Mouse (Mus musculus): ENCODE results near the gene Racgap1.

Racgap1 gene

DNA sequence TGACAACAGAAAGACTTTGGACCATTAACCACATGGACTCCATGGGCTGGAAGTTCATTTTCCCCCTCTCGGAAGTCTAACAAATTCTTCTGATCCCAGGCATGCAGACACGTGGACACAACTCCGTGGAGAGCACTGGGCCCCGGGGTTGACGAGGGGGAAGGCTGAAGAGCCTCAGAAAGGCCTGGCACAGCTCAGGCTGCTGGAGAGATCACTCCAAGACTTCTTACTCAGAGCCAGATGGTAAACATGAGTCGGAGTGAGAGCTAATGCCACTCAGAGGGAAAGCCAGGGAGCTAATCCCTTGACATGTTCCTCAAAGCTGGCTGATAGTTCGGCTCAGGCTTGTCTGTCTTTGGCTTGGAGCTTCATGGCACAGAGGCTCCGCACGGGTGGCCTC lies 36.2 kb downstream of the Racgap1 start:
- peak; percentile 44 to 77 for DNase-seq

DNA sequence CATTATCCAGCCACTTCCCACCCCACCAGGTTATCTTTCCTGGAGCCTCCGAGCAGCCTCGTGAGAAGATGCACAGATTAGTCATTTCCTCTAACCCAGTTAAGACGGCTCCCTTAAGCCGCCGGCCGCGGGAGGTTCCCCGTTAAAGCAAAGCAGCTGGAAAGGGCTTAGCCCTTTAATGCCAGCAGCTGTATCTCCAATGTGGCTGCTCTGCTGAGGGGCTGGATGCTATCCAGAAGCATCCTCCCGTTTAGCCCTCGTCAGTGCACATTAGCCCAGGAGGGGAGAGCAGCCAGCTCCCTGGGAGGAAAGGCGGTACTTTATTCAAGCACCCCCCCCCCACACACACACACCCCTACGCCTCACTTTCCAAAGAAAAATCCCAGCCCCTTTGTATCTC lies 36.7 kb downstream of the Racgap1 start:
- peak; percentile 34 to 72 for DNase-seq

DNA sequence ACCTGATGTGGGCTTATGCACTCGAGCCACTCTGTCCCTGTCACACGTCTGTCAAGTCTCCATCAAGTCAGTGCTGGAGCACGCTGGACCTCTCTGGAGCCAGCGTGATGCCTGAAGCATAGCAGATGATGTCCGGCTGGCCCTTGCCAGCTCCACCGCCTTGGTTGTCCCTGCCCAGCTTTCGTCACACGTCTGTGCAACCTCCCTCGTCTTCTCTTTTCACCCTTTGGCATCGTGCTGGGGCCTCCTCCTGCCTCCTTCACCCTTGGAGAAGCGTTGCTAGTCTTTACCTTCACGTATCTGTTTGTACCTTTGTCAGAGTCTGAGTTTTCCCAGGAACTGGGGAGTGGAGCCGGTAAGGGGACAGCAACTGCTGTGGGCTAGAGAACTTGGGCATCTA lies 37.2 kb downstream of the Racgap1 start:
- DNase-seq: peak in 1 of 2 experiments; percentile 65

DNA sequence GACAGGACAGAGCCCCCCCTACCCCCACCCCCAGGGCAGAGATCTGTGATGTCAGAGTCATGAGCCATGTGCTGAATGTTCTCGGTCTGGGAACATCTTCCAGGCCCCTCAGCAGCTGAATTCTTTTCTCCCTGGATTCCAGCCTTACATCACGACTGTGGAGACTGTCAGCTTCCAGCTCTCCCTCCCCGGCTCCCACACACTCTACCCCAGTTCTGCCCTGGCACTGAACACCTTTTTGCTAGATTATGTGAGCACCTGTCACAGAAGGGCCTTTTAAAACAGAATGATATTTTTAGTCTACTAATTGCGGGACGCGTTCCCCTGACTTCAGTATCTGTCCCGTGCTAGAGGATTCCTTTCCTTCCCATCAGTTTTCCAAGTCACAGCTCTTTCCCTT lies 39.9 kb downstream of the Racgap1 start:
- no peak for DNase-seq

DNA sequence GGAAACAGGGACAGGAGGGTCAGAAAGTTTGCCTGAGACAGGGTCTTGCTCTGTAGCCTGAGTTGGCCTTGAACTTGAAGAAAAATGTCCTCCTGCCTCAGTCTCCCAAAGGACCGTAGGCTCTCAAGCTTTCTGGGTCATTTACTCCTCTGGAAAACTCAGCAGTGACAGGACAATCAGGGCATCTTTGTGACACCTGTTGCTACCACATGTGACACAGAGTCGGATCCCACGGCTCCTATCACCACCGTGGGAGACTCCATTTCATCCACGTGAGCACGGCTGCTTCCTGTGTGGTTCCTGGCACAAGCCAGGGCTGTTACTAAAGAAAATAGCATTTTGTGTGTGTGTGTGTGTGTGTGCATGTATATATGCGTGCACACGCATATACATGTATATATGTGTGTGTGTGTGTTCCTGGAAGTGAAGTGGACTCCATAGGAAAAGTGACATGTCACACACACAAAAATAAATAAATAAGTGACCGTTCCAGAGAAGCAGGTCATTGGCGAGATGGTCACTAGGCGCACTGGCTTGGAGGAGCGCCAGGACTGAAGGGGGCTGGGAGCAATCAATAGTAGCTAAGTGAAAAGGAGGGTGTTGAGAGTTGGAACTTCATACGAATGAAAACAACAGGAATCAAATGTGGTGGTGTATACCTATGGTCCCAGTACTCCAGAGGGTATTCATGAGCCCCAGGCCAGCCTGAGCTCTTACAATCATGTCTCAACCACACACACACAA lies 42.9 kb downstream of the Racgap1 start:
- DNase-seq: no peak

DNA sequence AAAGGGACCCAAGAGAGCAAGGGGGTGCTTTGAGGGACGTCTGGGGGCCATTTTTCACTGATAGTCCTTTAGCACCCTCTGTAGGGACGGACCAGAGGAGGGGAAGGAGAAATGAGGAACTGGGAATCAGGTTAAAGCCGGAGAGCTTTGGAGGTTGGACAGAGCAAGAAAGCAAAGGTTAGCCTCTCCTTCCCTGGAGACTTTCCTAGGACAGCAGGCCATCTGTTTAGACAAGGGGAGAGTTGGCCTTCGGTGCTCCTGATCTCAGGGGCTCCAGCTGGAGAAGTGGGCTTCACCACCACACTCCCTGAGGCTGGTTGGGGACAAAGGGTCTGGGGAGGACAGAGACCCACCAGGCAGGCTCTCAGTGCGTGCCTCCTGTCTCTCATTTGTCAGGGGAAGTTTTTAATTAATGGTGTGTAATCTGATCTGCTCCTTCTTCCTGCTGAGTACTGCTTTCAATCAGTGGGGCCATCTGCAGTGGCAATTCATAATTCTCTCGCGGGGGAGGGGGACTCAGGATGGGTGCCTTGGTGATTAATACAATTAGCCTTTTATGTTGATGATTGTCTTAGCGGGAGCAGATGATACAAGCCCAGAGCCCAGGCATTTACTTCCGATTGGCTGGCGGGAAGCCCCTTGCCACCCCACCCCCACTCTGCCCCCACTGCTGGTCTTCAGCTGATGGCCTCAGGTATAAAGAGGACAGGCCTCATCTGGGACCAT lies 43.9 kb downstream of the Racgap1 start:
- DNase-seq: no peak

DNA sequence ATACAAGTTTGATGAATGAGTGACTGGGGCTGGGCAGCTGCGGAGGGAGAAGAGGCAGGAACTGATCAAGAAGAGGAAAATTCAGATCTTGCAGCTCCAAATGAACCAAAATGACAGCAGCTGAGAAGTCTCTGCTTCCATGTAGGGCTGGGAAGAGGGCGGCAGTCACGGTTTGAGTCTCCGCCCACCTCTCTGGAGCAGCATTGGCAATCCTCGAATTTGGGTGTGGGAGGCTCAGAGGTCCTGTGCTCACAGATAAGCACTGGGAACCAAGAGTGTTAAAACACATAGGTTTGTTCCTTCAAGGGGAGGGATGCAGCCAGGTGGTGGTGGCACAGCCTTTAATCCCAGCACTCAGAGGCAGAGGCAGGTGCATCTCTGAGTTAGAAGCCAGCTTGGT lies 44.9 kb downstream of the Racgap1 start:
- DNase-seq: no peak

DNA sequence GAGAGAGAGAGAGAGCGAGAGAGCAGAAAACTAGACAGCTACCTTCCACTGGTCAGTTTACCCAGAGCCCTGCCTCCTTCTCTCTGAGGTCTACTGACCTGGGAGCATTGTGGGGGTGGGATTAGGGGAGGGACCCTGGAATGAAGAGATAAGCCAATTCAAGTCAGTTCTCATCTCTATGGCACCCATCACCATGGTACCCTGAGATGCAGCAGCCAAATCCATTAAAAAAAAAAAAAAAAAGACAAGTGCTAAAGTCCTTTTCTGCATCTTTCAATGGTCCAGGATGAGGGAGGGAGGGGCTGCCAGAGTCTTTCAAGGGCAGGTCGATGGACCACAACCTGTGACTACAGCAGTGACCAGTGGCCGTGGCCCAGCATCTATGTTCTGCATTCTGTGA lies 45.9 kb downstream of the Racgap1 start:
- no peak for DNase-seq

DNA sequence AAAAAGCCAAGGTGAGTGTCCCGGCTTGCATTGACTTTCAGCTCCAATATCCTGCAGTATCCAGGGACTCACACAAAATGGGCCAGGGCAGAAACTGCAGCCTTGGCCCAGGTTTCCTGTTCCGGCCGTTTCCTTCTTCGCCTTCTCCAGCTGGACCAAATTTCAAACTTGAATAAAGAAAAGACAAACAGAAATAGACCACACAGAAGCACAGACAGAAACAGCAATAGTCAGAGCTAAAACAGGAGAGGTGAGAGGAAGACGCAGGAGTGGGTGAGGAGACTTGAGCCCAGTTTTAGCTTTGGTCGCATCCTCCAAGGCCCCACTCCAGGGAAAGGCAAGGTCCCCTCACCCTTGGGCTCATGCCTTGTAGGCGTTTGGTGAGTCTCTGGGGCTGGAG lies 48.2 kb downstream of the Racgap1 start:
- DNase-seq: no peak

DNA sequence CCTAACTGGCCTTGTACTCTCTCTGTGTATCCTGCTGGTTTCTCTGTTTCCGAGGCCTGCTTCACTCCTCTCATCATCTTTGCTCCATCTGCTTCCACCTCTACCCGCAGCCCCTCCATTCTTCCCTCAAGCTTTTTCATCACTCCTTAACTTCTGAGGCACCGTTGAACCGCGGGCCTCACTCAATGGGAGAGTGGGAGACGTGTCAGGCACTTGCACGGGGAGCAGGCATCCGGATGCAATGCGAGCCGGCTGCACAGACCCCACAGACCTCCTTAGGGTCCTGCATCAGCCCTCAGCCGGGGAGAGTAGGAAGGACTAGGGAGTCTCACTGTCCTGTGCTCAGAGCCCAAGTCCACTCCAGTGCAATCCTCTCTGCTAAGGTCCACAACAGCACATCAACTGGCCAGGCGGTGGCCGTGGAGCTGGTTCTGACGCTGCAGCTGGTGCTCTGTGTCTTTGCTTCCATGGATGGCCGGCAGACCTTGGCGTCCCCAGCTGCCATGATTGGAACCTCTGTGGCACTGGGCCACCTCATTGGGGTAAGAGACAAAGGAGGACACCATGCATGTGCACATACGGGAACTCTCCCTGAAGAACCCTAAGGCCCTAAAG lies 49.1 kb downstream of the Racgap1 start:
- no peak for DNase-seq

DNA sequence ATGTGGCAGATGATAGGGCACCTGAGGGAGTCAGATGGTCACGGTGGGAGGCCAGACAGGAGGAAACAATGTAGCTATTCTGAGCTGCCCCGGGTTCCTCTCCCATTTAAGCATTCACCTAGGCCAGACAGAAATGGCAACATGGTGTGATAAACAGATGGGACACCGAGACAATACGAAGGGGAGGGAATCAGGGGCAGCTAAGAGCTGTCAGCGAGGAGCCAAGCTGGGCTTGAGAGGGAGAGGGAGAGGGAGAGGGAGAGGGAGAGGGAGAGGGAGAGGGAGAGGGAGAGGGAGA lies 49.7 kb downstream of the Racgap1 start:
- no peak for DNase-seq

DNA sequence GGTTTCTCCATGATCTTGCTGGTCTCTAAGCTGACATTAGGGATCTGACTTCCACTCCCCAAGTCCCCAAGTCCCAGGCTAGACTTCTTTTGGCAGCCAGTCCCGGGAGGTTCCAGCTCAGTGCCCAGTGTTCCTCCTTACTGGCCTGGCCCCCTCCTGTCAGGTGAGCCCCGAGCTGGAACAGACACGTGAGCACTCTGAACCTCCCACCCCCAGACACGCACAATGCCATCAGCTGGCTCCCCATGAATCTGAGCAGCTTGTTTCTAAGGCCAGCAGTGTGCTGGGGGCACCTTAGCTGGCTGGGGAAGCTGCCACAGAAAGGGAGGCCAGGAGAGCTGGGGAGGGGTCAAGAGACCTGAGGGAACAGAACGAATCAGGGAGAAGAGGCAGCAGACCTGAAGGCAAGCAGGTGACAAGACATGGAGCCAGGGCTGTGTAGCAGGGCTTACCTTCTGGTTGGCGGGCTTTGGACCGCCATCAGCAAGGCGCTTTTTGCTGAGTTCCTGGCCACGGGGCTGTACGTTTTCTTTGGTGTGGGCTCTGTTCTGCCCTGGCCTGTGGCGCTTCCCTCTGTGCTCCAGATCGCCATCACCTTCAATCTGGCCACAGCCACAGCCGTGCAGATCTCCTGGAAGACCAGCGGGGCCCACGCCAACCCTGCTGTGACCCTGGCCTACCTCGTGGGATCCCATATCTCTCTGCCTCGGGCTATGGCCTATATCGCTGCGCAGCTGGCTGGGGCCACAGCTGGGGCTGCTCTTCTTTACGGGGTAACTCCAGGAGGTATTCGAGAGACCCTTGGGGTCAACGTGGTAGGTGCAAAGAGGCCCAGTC lies 50.3 kb downstream of the Racgap1 start, which contains the start of gene Aqp6:
Aqp6 (plus strand) TSS at position 415 of the 837 bp plus-strand sequence.
- no peak for DNase-seq

DNA sequence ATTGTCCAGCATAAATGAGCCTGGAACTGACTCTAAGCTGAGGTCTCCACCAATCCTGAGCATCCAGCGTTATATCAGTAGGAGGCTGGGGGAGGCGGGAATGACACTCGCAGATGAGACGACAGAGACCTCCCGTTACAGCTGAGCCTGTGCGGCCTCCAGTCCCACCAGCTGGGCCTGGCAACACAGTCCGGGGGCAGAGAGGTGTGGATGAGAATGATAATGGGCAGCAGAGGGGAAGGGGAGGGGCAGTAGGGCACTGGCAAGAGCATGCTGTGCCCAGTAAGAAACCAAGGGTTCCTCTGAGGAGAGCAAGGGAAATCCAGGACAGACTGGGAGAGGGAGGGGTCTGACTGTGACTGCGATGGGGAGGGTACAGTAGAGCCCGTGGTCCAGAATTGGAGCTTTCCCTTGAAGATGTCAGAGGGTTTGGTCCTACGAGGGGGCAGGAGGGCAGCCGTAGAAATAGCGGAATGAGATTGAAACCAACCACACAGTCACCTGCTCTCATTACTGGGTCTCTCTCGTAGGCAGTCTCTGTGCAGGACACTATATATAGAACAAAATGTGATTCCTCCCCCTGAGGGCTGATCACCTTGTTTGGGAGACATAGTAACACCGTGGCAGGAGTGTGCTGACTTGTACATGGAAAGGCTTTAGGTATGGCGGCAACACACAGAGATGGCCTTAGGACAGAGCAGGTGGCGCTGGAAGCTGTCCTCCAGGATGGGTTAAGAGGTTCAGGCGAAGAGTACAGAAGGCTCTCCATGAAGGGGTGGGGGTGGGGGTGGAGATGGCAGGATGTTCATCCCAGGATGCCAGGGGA lies 52.0 kb downstream of the Racgap1 start:
- DNase-seq: no peak

DNA sequence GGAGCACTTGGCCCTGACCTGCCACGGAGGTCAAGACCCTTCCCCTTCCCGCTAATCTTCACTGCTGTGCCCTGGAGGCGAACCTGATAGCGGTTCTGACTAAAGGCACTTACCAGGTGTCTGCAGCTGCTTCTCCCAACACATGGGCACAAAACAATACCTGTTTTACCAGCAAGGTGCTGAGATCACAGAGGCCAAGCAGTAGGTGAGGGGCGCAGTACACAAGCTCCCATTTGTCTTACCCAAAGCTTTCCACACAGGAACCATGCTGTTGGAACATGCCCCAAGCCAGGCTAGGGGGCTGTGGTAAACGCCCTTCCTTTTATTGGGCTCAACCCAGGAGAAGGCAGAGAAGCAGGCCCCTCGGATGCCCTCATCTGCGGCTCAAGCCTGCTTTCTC lies 53.9 kb downstream of the Racgap1 start:
- DNase-seq: no peak

DNA sequence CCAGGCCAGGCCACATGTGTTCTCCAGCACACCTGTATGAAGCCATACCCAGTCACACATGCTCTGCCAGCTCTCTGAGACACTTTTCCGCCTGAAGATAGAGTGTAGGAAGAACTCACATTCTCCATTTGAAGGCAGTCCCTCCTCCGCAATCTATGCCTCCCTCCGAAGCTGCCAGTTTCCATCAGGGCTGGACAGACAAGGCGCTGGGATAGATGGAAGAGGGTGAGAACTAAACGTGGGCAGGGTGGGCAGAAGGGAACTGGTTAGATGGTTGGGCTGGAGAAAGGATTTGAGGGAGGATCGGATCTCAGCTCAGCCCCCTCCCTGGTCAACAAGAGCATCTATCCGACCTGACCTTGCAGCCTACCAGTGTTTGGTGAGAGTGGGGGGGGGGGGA lies 54.6 kb downstream of the Racgap1 start:
- no peak for DNase-seq

DNA sequence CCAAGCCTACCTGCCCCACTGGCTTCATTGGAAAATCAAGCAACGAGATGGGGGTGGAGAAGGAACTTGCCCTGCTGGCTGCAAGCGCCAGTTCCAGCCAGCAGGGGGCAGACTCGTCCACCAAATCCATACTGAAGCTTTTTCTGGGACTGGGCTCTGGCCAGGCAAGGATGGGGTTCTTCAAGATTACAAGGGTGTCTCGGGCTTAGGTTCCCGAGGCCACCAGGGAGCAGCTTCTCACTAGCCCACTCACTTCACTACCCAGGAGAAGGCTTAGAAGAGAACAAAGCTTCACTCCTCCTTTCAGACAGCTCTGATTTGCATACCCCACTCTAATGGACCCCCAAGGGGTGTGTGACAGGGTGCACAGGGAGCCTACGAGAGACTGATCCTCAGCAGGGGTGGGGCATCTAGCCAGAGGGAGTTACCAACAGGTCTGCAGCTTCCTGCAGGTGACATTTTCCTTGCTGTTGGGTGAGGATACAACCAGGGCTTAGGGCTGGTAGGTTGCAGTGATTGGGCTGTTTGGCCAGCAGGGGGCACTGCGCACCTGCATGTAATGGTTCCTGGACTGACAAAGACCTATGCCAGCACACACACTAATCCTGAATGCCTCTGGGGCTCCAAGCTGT lies 55.3 kb downstream of the Racgap1 start:
- DNase-seq: peak; percentile 87 to 89

DNA sequence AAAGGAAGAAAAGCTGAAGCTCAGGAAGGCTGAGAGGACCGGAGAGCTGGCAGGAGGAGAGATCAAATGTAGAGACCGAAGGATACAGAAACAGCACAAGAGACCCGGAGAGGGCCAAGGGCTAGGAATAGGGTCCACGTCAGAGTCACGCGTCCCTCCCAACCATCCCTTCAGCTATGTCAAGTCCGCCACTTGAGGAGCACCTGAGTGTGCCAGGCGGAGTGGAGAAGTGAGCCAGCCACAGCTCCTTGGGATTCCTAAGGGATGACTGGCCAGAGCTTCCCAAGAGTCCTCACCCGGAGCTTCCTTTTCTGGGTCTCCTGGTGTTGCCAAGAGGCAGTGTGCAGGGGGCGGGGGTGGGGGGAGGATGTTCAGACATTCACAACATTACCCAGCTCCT lies 56.5 kb downstream of the Racgap1 start:
- peak; percentile 63 to 87 for DNase-seq

DNA sequence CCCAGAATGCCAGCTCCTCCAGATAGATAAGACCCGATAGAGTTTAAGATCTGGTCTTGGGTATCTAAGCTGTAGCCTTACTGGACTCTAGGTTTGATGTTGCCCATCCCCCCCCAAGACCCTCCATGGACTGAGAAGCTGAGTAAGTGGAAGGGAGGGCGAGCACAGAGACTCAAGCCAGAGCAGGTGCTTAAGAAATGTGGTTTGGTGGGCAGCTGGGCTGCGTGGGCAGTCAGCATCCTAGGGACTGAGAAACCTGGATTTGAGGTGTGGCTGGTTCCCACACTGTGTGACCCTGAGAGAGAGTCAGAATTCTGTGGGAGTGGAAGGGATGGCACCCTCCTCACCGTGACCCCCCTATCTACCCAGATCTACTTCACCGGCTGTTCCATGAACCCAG lies 58.6 kb downstream of the Racgap1 start:
- DNase-seq: no peak

DNA sequence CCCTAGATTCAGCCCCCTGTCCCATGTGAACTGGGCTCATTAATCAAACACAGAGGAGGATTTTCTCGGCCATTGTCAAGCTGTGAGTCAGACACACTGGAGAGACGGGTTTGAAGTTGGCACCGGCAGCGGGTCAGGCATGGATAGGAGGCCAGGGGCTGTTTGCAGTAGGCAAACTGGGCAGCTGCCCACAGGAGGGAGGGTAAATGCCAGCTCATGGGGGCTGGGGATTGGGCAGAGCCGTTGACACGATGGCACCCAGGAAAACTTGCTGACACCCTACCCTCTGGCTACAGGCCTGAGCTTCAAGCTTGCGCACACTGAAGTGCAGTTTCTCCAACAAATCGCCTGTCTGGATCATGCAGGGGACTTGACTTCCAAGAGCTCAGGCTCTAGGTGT lies 59.3 kb downstream of the Racgap1 start:
- DNase-seq: peak; percentile 52 to 74

DNA sequence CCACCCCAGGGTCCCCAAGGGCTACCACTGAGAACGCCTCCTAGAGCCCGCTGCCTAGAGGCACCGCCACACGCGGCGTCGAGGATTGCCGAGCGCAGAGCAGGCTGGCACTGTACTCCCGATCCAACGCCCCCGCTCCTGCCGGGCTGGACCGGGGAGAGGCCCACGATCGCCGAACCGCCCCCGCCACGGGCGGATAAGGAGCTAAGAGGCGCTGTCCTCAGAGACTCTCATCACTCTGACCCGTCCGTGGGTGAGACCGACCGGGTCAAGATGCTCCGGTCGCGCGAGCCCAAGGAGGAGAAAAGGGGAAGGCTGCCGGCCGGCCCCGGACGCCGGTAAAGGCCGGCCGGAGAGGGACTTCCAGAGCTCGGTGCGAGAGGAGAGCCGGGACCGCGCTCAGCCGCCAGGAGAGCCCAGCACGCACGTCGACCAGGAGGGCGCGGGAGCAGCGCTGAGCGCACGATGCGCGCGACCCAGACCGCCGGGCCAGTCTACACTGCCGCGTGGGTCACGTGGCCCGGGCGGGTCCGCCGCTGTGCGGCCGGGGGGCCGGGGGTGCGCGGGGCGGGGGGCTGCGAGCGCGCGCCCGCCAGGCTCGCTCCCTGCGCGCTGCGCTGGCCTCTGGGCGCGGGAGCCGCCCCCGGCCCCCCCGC lies 60.9 kb downstream of the Racgap1 start, which contains the start of gene Aqp5:
Aqp5 (plus strand) TSS at position 354 of the 656 bp plus-strand sequence.
- DNase-seq: peak; percentile 56 to 81

DNA sequence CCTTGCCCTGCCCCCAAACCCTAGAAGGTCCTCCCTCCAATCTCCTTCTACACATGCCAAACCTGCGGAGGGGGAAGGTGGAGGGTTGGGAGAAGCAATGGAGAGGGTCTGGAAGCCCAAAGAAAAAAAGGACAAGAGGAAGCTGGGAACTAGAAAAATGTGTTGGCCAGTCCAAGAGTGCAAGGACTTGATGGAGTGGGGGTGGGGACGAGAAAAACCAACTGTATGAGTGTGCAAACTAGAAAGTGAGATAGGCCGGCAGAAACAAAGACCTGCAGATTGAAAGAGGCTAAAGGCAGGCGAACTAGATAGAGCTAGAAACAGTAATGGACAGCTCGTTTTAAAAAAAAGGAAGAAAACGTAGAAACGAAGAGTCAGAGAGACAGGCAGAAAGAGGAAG lies 61.8 kb downstream of the Racgap1 start:
- no peak for DNase-seq

Measured in lung, postnatal 4 days (tissue).